Mouse (Mus musculus): Measurements from ENCODE around the gene Cd101. TPM values are rescaled to one million over a fixed set of nuclear protein-coding genes. Genes with fewer than 3 reads are reported as not detected.
A peak's percentile ranks its signal among the peaks of the same experiment; 100 is the strongest.

The Cd101 gene
- polyA plus RNA-seq, 1 experiment from 2014 or later: not detected

DNA sequence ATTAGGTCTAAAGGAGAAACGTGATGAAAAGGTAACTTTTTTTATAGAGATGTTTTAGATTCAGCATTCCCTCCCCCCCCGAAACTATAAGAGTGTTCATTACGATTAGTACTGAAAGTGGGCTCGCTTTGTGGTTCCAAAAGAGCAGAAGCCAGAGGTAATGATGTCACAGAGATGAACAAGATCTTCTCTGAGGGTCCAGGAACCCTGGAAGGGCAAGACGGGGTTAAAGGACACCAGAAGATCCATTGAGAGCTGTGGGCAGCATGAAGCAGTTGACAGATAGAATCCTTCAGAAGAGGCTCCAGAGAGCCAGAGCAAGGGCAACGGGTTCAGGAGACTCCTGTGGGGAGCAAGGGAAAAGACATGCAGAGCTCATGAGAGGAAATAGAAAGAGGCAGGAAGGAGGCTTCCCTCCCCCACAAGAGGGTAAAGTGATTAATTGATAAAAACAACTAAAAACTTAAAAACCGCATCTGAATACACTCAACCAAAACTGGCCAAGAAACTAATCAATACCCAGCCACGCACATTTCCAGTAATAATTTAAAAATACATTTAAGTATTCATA, 7.8 kb downstream of the Cd101 start:
- in situ Hi-C loops (cut with MboI; ENCODE audit: low pct_unique_long_range_greater_than_20kb): no loop called here
- H3K27me3 ChIP-seq: no peaks in the 10 kb centered on the region
- ATAC-seq: no peak
- POLR2A ChIA-PET: no interaction called here
- CTCF ChIA-PET: no interaction called here
- no peak for DNase-seq (ENCODE audit: low read depth, low spot score)
- no peak for TF ChIP-seq CTCF (IDR thresholded peaks at IDR 0.05)

DNA sequence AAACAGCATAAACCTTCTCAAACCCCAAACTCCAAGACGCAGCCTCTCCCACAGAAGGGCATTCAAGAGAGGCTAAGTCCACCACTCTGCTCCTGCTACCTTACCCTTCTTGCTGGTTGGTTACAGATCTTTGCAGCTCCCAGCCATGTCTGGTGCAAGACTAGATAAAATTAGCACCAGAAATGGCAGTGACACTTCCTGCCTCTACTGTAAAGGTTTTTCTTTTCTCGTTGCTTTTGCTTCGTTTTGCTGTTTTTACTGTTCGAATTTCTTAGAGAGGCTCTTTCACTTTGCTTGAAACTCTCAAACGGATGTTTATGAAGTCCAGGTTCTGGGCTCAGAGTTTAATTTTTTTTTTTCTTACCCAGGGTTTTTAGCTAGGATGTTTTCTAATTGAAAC, 8.3 kb downstream of the Cd101 start:
- no peaks in the 10 kb centered on the region for H3K27me3 ChIP-seq
- in situ Hi-C loops (cut with MboI; ENCODE audit: low pct_unique_long_range_greater_than_20kb): no loop called here
- TF ChIP-seq CTCF (IDR thresholded peaks at IDR 0.05): no peak
- POLR2A ChIA-PET: no interaction called here
- DNase-seq (ENCODE audit: low read depth, low spot score) (no peak), ATAC-seq (no peak)
- CTCF ChIA-PET: no interaction called here

- ChIA-PET CTCF (interaction anchor here (1.2 to 2.8 kb wide), 3 partner anchors 10 to 230 kb away, joined by 3 to 6 read pairs (median 4); no protein-coding TSS in a partner anchor), POLR2A (no interaction called here)
- in situ Hi-C loops (cut with MboI; ENCODE audit: low pct_unique_long_range_greater_than_20kb): no loop called here
- no peaks in the 10 kb centered on the region for H3K27me3 ChIP-seq
- DNase-seq (ENCODE audit: low read depth, low spot score) (no peak), ATAC-seq (no peak)
- TF ChIP-seq CTCF (IDR thresholded peaks at IDR 0.05): no peak
Measured at GRCm38 (mm10) chr3:101018494-101018893, 10.9 kb downstream of the Cd101 start.

DNA sequence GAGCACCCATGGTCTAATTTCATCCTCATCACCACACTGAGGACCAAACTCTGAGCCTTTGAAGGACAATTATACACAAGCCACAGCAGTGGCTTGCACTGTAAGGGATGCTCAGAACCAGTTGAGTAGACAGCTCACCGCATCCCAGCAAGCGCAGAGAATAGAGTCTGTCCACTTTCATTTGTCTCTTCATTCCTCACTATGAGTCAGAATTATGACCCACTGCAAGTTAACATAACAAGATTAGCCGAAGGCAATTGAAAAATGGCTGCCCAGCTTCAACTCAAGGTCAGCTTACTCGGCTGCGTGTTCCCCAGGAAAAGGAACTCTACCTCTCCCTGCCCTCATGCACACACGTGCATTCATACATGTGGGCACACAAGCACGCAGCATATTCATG, 13.3 kb downstream of the Cd101 start:
- in situ Hi-C loops (cut with MboI; ENCODE audit: low pct_unique_long_range_greater_than_20kb): no loop called here
- ATAC-seq (peak; percentile 70), DNase-seq (ENCODE audit: low read depth, low spot score) (no peak)
- POLR2A ChIA-PET: no interaction called here
- CTCF ChIA-PET: interaction anchor here (0.7 to 1.0 kb wide), 2 partner anchors 9 to 37 kb away, joined by 3 read pairs; no protein-coding TSS in a partner anchor
- H3K27me3 ChIP-seq: no peaks in the 10 kb centered on the region
- TF ChIP-seq CTCF (IDR thresholded peaks at IDR 0.05): no peak

GRCm38 (mm10) chr3:101015254-101015653, 14.1 kb downstream of the Cd101 start:
- no peaks in the 10 kb centered on the region for H3K27me3 ChIP-seq
- POLR2A ChIA-PET: interaction anchor here (0.6 kb wide), 3 partner anchors 8 to 534 kb away, joined by 4 to 9 read pairs (median 4); no protein-coding TSS in a partner anchor
- DNase-seq (ENCODE audit: low read depth, low spot score): no peak
- in situ Hi-C loops (cut with MboI; ENCODE audit: low pct_unique_long_range_greater_than_20kb): no loop called here
- no peak for ATAC-seq
- CTCF ChIA-PET: interaction anchor here (1.0 to 1.4 kb wide), 2 partner anchors 8 to 10 kb away, joined by 3 to 4 read pairs; no protein-coding TSS in a partner anchor
- no peak for TF ChIP-seq CTCF (IDR thresholded peaks at IDR 0.05)

GRCm38 (mm10) chr3:101013536-101013935, 15.8 kb downstream of the Cd101 start:
- in situ Hi-C loops (cut with MboI; ENCODE audit: low pct_unique_long_range_greater_than_20kb): no loop called here

DNA sequence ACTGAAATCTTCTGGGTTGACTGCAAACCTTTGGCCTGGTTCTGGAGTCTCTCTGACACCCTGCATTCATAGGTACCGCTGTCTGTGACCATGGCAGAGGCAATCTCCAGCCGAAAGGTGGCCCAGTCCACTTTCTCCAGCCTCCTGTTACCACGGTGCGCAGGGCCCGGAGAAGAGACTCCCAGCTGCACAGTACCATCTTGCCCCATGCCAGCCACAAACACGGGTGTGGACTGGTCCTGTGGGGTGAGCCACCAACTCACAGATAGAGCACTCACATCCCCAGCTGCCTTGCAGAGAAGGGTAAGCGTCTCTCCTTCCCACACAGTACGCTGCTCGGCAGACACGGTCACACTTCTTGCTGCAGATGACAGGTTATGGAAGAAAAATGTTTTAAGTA, 16.4 kb downstream of the Cd101 start:
- no peak for ATAC-seq
- no peak for TF ChIP-seq CTCF (IDR thresholded peaks at IDR 0.05)
- ChIA-PET CTCF (interaction anchor here (1.9 kb wide), 1 partner anchor 14 kb away, joined by 7 read pairs; no protein-coding TSS in a partner anchor), POLR2A (no interaction called here)
- no peak for DNase-seq (ENCODE audit: low read depth, low spot score)
- in situ Hi-C loops (cut with MboI; ENCODE audit: low pct_unique_long_range_greater_than_20kb): no loop called here
- H3K27me3 ChIP-seq: no peaks in the 10 kb centered on the region

More at GRCm38 (mm10) chr3:101013536-101013935, 15.8 kb downstream of the Cd101 start:
- ATAC-seq (no peak), DNase-seq (ENCODE audit: low read depth, low spot score) (no peak)
- TF ChIP-seq CTCF (IDR thresholded peaks at IDR 0.05): no peak
- H3K27me3 ChIP-seq: no peaks in the 10 kb centered on the region
- CTCF ChIA-PET: interaction anchor here (1.3 to 1.9 kb wide), 3 partner anchors 14 to 92 kb away, joined by 3 to 7 read pairs (median 4); no protein-coding TSS in a partner anchor
- POLR2A ChIA-PET: interaction anchor here (1.2 kb wide), 1 partner anchor 34 kb away, joined by 3 read pairs; no protein-coding TSS in a partner anchor

DNA sequence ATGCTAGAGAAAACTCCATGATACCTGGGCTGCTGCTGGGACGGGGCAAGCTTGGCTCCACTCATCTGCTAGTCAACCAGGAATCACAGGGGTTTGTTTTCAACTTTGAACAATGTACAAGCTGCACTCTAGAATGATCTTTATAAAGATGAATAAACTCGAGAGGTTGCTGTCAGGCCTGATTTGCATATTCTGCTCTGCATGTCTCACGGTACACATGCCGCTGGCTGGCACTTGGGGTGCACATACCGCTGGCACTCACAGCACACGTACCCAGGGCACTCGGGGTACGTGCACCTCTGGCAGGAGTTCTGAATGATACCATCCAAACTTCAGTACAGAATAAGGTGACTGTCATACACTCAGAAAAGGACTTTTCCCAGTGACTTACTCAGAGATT, 16.8 kb downstream of the Cd101 start:
- no peak for DNase-seq (ENCODE audit: low read depth, low spot score)
- CTCF ChIA-PET: no interaction called here
- no peak for TF ChIP-seq CTCF (IDR thresholded peaks at IDR 0.05)
- in situ Hi-C loops (cut with MboI; ENCODE audit: low pct_unique_long_range_greater_than_20kb): no loop called here
- POLR2A ChIA-PET: no interaction called here
- ATAC-seq: no peak
- H3K27me3 ChIP-seq: no peaks in the 10 kb centered on the region

GRCm38 (mm10) chr3:101012131-101012571, 17.2 kb downstream of the Cd101 start:
- ChIA-PET CTCF (no interaction called here), POLR2A (no interaction called here)
- no peaks in the 10 kb centered on the region for H3K27me3 ChIP-seq
- no peak for TF ChIP-seq CTCF (IDR thresholded peaks at IDR 0.05)
- ATAC-seq (no peak), DNase-seq (ENCODE audit: low read depth, low spot score) (no peak)
- in situ Hi-C loops (cut with MboI; ENCODE audit: low pct_unique_long_range_greater_than_20kb): no loop called here

- in situ Hi-C loops (cut with MboI; ENCODE audit: low pct_unique_long_range_greater_than_20kb): no loop called here
- H3K27me3 ChIP-seq: no peaks in the 10 kb centered on the region
- TF ChIP-seq CTCF (IDR thresholded peaks at IDR 0.05): no peak
- CTCF ChIA-PET: interaction anchor here (1.0 kb wide), 1 partner anchor 36 kb away, joined by 3 read pairs; no protein-coding TSS in a partner anchor
- ATAC-seq (no peak), DNase-seq (ENCODE audit: low read depth, low spot score) (no peak)
- POLR2A ChIA-PET: no interaction called here
Measured at GRCm38 (mm10) chr3:101011203-101011600, 18.2 kb downstream of the Cd101 start.

GRCm38 (mm10) chr3:101010589-101011202, 18.7 kb downstream of the Cd101 start:
- POLR2A ChIA-PET: no interaction called here
- DNase-seq (ENCODE audit: low read depth, low spot score) (no peak), ATAC-seq (no peak)
- H3K27me3 ChIP-seq: no peaks in the 10 kb centered on the region
- CTCF ChIA-PET: interaction anchor here (1.0 kb wide), 1 partner anchor 36 kb away, joined by 3 read pairs; no protein-coding TSS in a partner anchor
- in situ Hi-C loops (cut with MboI; ENCODE audit: low pct_unique_long_range_greater_than_20kb): no loop called here
- TF ChIP-seq CTCF (IDR thresholded peaks at IDR 0.05): no peak

Data from Patski (cell line).